Mouse (Mus musculus): ENCODE measurements at regions not wholly inside any gene's neighbourhood (a gene's known extent, or its start where the extent isn't known, plus 50 kb on each side); places are given as distances from the start of the nearest gene placed in this dataset.
A peak's percentile ranks its signal among the peaks of the same experiment; 100 is the strongest.

- no peak for DNase-seq
These were observed 57.4 kb downstream of the Gm21962 start for GRCm38 (mm10) chr3:137728689-137729088.

- no peak for DNase-seq
These were observed 58.1 kb downstream of the Gm21962 start for GRCm38 (mm10) chr3:137729421-137729820.

- no peak for DNase-seq
These were observed 66.0 kb downstream of the Gm21962 start for GRCm38 (mm10) chr3:137737222-137737800.

GRCm38 (mm10) chr3:137741528-137741927, 70.2 kb downstream of the Gm21962 start:
- no peak for DNase-seq

GRCm38 (mm10) chr3:137742119-137742518, 70.8 kb downstream of the Gm21962 start:
- DNase-seq, result no peak

GRCm38 (mm10) chr3:137751732-137752260, 80.5 kb downstream of the Gm21962 start:
- DNase-seq, result no peak

GRCm38 (mm10) chr3:137752447-137753256, 81.3 kb downstream of the Gm21962 start:
- DNase-seq, result peak; percentile 10 to 59

GRCm38 (mm10) chr3:137753257-137753654, 81.9 kb downstream of the Gm21962 start:
- DNase-seq, result no peak

- no peak for DNase-seq
These were observed 84.1 kb downstream of the Gm21962 start for GRCm38 (mm10) chr3:137755391-137755790.

- no peak for DNase-seq
These were observed 91.0 kb downstream of the Gm21962 start for GRCm38 (mm10) chr3:137762213-137762884.

GRCm38 (mm10) chr3:137763406-137763805, 92.1 kb downstream of the Gm21962 start:
- DNase-seq, result no peak

GRCm38 (mm10) chr3:137768627-137769026, 95.7 kb upstream of the H2afz start:
- DNase-seq, result no peak

GRCm38 (mm10) chr3:137775076-137775849, 89.0 kb upstream of the H2afz start:
- no peak for DNase-seq

- DNase-seq, result peak in 1 of 2 experiments; percentile 10
These were observed 86.2 kb upstream of the H2afz start for GRCm38 (mm10) chr3:137778113-137778512.

GRCm38 (mm10) chr3:137780029-137780428, 84.3 kb upstream of the H2afz start:
- no peak for DNase-seq

- no peak for DNase-seq
These were observed 81.5 kb upstream of the H2afz start for GRCm38 (mm10) chr3:137782836-137783235.

GRCm38 (mm10) chr3:137783937-137784911, 80.1 kb upstream of the H2afz start:
- no peak for DNase-seq

GRCm38 (mm10) chr3:137785224-137785623, 79.1 kb upstream of the H2afz start:
- DNase-seq, result no peak

GRCm38 (mm10) chr3:137785871-137786270, 78.4 kb upstream of the H2afz start:
- DNase-seq, result no peak

GRCm38 (mm10) chr3:137789671-137790070, 74.6 kb upstream of the H2afz start:
- DNase-seq, result no peak

GRCm38 (mm10) chr3:137790340-137790739, 73.9 kb upstream of the H2afz start:
- no peak for DNase-seq
